Mouse (Mus musculus) hindbrain, embryonic 11.5 days (tissue): ENCODE results near the gene Wdr89. TPM values are rescaled to one million over a fixed set of nuclear protein-coding genes. Genes with fewer than 3 reads are reported as not detected.

Experiments
- ATAC-seq: fragments of 200-750 bp; cut with Nextera tagmentation; 2 replicates; pipeline ENCODE4 v1.8.0; 2017; ENCODE audit warnings: mild to moderate bottlenecking, moderate TSS enrichment, moderate library complexity; ENCODE audit not compliant: low FRiP score
- DNase-seq: peaks from one replicate; pipeline ENCODE4 v3.0.0-alpha.2; 2015; ENCODE audit warnings: low spot score
- H3K27ac ChIP-seq: fragments of 300-500 bp; sonication (generic); 2 replicates; pipeline ENCODE4 v1.5.1; 2014; ENCODE audit warnings: mild to moderate bottlenecking, low read depth, low read length
- H3K27me3 ChIP-seq: fragments of 300-500 bp; sonication (generic); 2 replicates; pipeline ENCODE4 v1.6.1; 2014; ENCODE audit warnings: mild to moderate bottlenecking, low read length, moderate library complexity, mixed read lengths; ENCODE audit not compliant: control insufficient read depth, insufficient read depth
- H3K36me3 ChIP-seq: fragments of 300-500 bp; sonication (generic); 2 replicates; pipeline ENCODE4 v1.6.1; 2014; ENCODE audit warnings: mild to moderate bottlenecking, low read length, moderate library complexity, mixed read lengths; ENCODE audit not compliant: control insufficient read depth, insufficient read depth
- H3K4me1 ChIP-seq: fragments of 300-500 bp; sonication (generic); replicated peaks from 2 replicates; pipeline ENCODE4 v1.6.1; 2014; ENCODE audit warnings: low read length, mixed read lengths; ENCODE audit not compliant: control insufficient read depth, insufficient read depth
- H3K4me2 ChIP-seq: fragments of 300-500 bp; sonication (generic); replicated peaks from 2 replicates; pipeline ENCODE4 v1.6.1; 2014; ENCODE audit warnings: mild to moderate bottlenecking, low read depth, low read length
- H3K4me3 ChIP-seq: fragments of 300-500 bp; sonication (generic); 2 replicates; pipeline ENCODE4 v1.5.1; 2014; ENCODE audit warnings: low read depth, low read length
- H3K9ac ChIP-seq: fragments of 300-500 bp; sonication (generic); 2 replicates; pipeline ENCODE4 v1.6.1; 2014; ENCODE audit warnings: low read depth, low read length
- H3K9me3 ChIP-seq: fragments of 300-500 bp; sonication (generic); 2 replicates; pipeline ENCODE4 v1.6.1; 2016; ENCODE audit warnings: low read length; ENCODE audit not compliant: control insufficient read depth
- WGBS: fragments of 180-500 bp; shearing (Covaris S2); extraction: QIAGEN DNeasy Blood & Tissue Kit; methylation state at CpG from one replicate; pipeline ENCODE4 v1.1.7; 2014; 5-methylcytosine and 5-hydroxymethylcytosine counted together
- polyA plus RNA-seq: library from polyadenylated mRNA; unstranded; fragments of >200 nt; fragmentation: Nextera tagmentation; extraction: Ambion mirVana; gene quantifications from 2 replicates; pipeline ENCODE4 v1.2.1, GENCODE M21; 2014

Gene Wdr89
- polyA plus RNA-seq, 1 experiment from 2014 or later: 10.5 TPM

DNA sequence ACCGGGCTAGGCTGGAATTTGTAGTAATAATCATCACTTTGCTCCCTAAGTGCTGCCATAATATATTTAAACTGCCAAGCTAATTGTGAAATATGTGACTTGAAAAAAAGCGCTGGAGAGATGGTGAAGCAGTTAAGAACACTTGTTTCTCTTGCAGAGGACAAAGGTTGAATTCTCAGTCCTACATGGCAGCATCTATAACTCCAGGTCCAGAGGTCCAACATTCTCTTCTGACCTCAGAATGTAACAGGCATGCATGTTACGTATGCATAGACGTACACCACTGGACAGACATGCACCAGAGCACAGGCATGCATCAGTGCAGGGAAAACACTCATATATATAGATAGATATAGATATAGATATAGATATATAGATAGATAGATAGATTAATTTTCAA lies 9.1 kb upstream of the Wdr89 start:
- H3K9me3 ChIP-seq: no peaks in the 10 kb centered on the region
- no peak for ATAC-seq

DNA sequence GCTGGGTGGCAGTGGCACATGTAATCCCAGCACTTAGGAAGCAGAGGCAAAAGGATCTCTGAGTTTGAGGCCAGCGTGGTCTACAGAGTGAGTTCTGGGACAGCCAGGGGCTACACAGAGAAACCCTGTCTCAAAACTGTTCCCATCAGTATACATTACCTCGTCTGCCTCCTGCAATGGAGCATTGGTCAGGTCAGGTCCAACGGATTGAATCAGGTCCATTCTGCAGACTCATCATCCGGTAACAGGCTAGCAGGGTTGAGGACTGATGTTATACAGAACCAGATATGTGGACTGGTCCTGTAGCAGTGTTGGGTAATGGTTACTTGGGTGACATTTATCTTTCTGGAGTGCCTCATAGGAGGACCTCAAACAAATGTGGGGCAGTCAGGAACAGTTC lies 3.3 kb upstream of the Wdr89 start:
- H3K9ac ChIP-seq: no peak overlapping the region
- H3K36me3 ChIP-seq: no peaks in the 10 kb centered on the region
- no peak for ATAC-seq
- no peak for DNase-seq
- H3K27me3 ChIP-seq: no peaks in the 10 kb centered on the region
- no peaks in the 10 kb centered on the region for H3K9me3 ChIP-seq
- no peak overlapping the region for H3K4me2 ChIP-seq
- H3K4me1 ChIP-seq: peaks cover 10% of the 10 kb centered on the region
- WGBS: 92% methylated on average over 4 of the region's 4 CpGs
- H3K4me3 ChIP-seq: no peak overlapping the region
- H3K27ac ChIP-seq: no peak overlapping the region

More for the DNA sequence above, 9.1 kb upstream of the Wdr89 start:
- WGBS: 94% methylated on average over 4 of the region's 4 CpGs
- Histone ChIP-seq H3K4me2 (no peak overlapping the region), H3K36me3 (no peaks in the 10 kb centered on the region), H3K4me3 (no peak overlapping the region), H3K27ac (no peak overlapping the region), H3K27me3 (no peaks in the 10 kb centered on the region), H3K9ac (no peak overlapping the region), H3K4me1 (no peaks in the 10 kb centered on the region)
- DNase-seq: no peak

DNA sequence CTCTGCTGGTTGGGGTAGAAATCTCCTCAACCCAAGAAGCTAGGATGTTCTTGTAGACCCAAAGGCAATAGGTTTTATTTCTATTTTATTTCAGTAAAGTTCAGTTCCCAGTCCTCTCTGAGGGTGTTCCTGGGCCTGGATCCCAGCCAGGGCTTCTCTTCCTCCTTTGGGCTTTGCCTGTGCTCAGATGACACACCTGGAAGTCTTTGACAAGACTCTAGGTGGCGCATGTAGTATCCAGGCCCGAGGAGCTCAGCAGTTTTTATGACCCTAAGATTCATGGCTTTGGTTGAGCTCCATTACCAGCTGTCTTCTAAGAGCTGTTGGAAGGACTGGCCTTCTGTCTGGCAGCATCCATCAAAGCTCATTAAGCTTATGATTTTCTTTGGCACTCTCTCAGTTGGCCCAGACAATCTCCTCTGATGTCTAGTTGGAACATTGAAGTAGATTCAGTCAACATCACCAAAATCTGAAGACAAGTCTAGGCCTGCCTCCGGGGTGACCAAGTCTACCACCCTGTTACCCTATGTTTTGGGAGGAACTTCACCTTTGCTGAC lies 2.5 kb upstream of the Wdr89 start:
- H3K27me3 ChIP-seq: no peaks in the 10 kb centered on the region
- H3K4me3 ChIP-seq: no peak overlapping the region
- no peak overlapping the region for H3K9ac ChIP-seq
- ATAC-seq: no peak
- H3K4me2 ChIP-seq: no peak overlapping the region
- H3K4me1 ChIP-seq: peaks cover 10% of the 10 kb centered on the region
- 93% methylated on average over 3 of the region's 3 CpGs for WGBS
- no peaks in the 10 kb centered on the region for H3K9me3 ChIP-seq
- DNase-seq: no peak
- no peaks in the 10 kb centered on the region for H3K36me3 ChIP-seq
- H3K27ac ChIP-seq: no peak overlapping the region

DNA sequence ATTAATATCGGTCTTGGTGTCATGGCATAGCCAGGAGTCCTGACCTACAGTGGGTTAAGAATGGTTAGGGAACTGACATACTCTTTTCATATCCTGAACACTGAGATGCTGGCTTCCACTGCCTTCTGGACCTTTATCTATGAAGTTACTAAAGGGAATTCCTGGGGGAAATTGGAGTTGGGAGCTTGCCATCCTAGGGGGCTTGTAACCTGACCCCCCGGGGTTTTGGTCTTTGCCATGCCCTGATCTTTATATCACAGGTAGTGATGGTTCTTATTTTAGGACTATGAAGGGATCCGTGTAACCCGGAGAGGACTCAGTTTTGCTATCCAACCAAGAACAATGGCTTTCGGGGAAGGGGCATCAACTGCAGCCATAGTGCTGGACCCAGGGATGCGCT lies 1.3 kb upstream of the Wdr89 start:
- Histone ChIP-seq H3K9ac (peak overlapping the region; percentile 53; the same call in 1 of the 2 replicates), H3K36me3 (no peaks in the 10 kb centered on the region), H3K27ac (no peak overlapping the region), H3K4me1 (peaks cover 10% of the 10 kb centered on the region), H3K9me3 (no peaks in the 10 kb centered on the region), H3K4me2 (peak overlapping the region; percentile 45), H3K27me3 (no peaks in the 10 kb centered on the region), H3K4me3 (peak overlapping the region; percentile 61)
- WGBS: 89% methylated on average over 6 of the region's 6 CpGs
- ATAC-seq (no peak), DNase-seq (no peak)

DNA sequence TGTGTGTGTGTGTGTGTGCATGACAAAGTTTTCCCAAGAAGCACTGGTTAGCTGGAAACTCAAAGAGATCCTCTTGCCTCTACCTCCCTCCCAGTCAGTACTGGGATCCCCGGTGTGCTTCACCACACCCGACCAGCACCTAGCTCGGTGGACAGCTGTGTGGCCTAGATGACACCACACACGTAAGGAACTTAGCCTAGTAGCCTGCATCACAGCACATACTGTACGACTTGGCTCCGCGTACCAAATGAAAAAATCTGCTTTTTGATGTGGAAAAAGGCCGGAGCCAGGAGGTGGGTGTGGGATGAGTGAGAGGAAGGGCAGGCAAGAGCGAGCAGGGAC lies 450 bp downstream of the Wdr89 start:
- no peaks in the 10 kb centered on the region for H3K9me3 ChIP-seq
- H3K27ac ChIP-seq: peak overlapping the region; percentile 42; the same call in 1 of the 2 replicates
- no peaks in the 10 kb centered on the region for H3K27me3 ChIP-seq
- H3K36me3 ChIP-seq: no peaks in the 10 kb centered on the region
- peaks cover 10% of the 10 kb centered on the region for H3K4me1 ChIP-seq
- peak overlapping the region; percentile 75 for H3K4me2 ChIP-seq
- under 1% methylated on average over 9 of the region's 9 CpGs for WGBS
- H3K9ac ChIP-seq: peak overlapping the region; percentile 48
- H3K4me3 ChIP-seq: peak overlapping the region; percentile 61
- ATAC-seq (peak; percentile 41; the same call in 1 of the 2 replicates), DNase-seq (no peak)

DNA sequence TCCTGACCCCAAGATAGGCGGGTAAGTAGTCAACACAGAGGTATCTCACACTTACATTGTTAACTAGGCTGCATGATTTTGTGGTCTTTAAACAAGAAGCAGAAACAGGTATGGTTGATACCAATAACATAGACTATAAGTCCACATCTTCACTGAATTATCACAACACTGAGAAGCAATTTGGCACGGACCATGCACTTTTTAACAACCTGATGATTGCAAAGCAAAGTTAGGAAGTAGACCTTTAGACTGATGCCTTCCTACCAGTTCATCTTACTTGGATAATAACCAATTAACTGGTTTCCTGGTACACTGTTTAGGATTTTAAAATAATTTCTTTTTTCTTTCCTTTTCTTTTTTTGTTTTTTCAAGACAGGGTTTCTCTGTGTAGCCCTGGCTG lies 1.1 kb downstream of the Wdr89 start:
- ATAC-seq (no peak), DNase-seq (no peak)
- Histone ChIP-seq H3K4me1 (peaks cover 10% of the 10 kb centered on the region), H3K4me3 (no peak overlapping the region), H3K9me3 (no peaks in the 10 kb centered on the region), H3K27ac (no peak overlapping the region), H3K9ac (no peak overlapping the region; the same call in 1 of the 2 replicates), H3K4me2 (no peak overlapping the region), H3K27me3 (no peaks in the 10 kb centered on the region), H3K36me3 (no peaks in the 10 kb centered on the region)
- 90% methylated on average over 2 of the region's 2 CpGs for WGBS

DNA sequence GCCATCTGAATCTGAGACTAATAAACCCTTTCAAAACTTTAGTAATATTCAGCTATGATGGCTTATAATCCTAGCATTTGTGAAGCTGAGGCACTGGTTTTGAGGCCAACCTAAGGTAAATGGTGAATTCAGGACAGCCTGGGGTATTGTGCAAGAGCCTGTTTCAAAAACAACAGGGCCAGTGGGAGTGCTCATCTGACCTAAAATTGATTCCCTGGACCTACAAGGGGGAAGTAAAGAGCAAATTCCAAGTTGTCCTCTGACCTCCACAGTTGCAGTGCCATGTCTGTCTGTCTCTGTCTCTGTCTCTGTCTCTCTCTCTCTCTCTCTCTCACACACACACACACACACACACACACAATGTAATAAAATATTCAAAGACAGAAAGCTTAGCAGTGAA lies 2.4 kb downstream of the Wdr89 start:
- no peak for DNase-seq
- H3K9me3 ChIP-seq: no peaks in the 10 kb centered on the region
- H3K27ac ChIP-seq: no peak overlapping the region
- no peaks in the 10 kb centered on the region for H3K36me3 ChIP-seq
- no peak overlapping the region for H3K9ac ChIP-seq
- peaks cover 10% of the 10 kb centered on the region for H3K4me1 ChIP-seq
- H3K27me3 ChIP-seq: no peaks in the 10 kb centered on the region
- no peak for ATAC-seq
- no peak overlapping the region for H3K4me3 ChIP-seq
- H3K4me2 ChIP-seq: no peak overlapping the region

DNA sequence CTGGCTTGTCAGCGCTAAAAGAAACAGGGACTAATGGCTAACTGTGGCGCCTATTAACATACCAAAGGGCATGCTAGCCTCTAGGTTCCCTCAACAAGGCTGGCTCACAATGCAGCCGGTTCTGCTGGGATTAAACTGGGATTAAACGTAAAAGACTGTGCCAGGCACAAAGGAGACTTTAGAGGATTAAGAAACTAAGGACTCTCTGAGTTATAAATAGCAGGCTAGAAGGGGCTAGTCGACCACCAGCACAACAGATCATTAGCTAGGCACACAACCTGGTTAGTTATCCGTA lies 4.9 kb downstream of the Wdr89 start:
- DNase-seq: no peak

DNA sequence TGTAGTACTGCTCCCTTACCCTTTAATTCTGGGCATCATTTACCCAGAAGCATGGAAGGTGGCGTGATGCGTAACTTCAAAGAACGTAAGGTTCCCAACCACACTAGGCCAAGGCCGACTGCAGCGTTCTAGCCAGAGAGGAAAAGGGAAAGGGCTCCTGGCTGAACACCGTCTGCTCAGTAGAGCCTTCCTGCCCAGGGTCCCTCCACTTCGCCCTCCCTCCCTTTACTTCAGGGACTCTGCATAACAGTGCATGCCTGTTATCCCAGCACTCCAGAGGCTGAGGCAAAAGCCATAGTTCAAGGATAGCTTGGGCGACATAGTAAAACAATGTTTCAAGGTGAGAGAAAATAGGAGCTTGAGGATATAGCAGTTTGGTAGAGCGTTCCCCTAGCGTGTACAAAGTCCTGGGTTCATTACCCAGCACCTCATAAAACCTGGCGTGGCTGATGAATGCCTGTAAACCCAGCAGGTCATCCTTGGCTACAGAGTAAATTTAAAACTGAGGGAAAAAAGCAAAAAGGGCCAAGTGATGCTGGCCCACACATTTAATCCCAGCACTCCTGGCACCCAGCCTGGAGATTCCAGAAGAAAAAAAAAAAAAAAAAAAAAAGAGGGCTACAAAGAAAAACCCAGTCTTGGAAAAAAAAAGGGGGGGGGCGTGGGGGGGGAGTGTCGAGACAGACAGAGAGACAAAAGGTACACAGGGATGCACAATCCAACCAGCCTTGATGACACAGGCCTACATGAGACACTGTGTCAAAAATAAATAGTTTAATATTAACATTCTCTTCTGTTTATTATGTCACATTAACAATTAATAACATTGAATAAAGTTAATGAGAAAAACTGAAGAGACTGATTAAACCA lies 5.5 kb downstream of the Wdr89 start:
- H3K27ac ChIP-seq: no peak overlapping the region
- ATAC-seq: no peak
- no peak overlapping the region for H3K9ac ChIP-seq
- no peak overlapping the region for H3K4me3 ChIP-seq
- H3K4me2 ChIP-seq: no peak overlapping the region
- H3K9me3 ChIP-seq: no peaks in the 10 kb centered on the region
- 48% methylated on average over 13 of the region's 13 CpGs for WGBS
- no peaks in the 10 kb centered on the region for H3K36me3 ChIP-seq
- peaks cover 3% of the 10 kb centered on the region; the same call in 1 of the 2 replicates for H3K4me1 ChIP-seq
- no peak for DNase-seq
- no peaks in the 10 kb centered on the region for H3K27me3 ChIP-seq

More for the DNA sequence above, 4.9 kb downstream of the Wdr89 start:
- ATAC-seq: no peak
- Histone ChIP-seq H3K36me3 (no peaks in the 10 kb centered on the region), H3K9me3 (no peaks in the 10 kb centered on the region), H3K9ac (no peak overlapping the region), H3K4me1 (peaks cover 3% of the 10 kb centered on the region; the same call in 1 of the 2 replicates), H3K4me2 (no peak overlapping the region), H3K27me3 (no peaks in the 10 kb centered on the region), H3K27ac (no peak overlapping the region), H3K4me3 (no peak overlapping the region)
- 20% methylated on average over 6 of the region's 6 CpGs for WGBS
